Mouse (Mus musculus) hindbrain, embryonic 14.5 days (tissue): ENCODE measurements around the gene Amdhd1. TPM values are rescaled to one million over a fixed set of nuclear protein-coding genes. Genes with fewer than 3 reads are reported as not detected.
A peak's percentile ranks its signal among the peaks of the same experiment; 100 is the strongest.

Experiments used
- ATAC-seq: fragments of 200-750 bp; cut with Nextera tagmentation; 2 replicates; pipeline ENCODE4 v1.8.0; 2017; ENCODE audit warnings: moderate number of reproducible peaks, mild to moderate bottlenecking, moderate TSS enrichment, moderate library complexity; ENCODE audit not compliant: low FRiP score
- DNase-seq: peaks from one replicate; pipeline ENCODE4 v3.0.0-alpha.2; 2015; ENCODE audit warnings: low spot score
- H3K27ac ChIP-seq: fragments of 300-500 bp; sonication (generic); 2 replicates; pipeline ENCODE4 v1.5.1; 2014; ENCODE audit warnings: mild to moderate bottlenecking, moderate library complexity
- H3K27me3 ChIP-seq: fragments of 300-500 bp; sonication (generic); 2 replicates; pipeline ENCODE4 v1.6.1; 2014; ENCODE audit warnings: mild to moderate bottlenecking, low read length, mixed read lengths; ENCODE audit not compliant: control insufficient read depth, insufficient read depth
- H3K36me3 ChIP-seq: fragments of 300-500 bp; sonication (generic); replicated peaks from 2 replicates; pipeline ENCODE4 v1.6.1; 2014; ENCODE audit not compliant: control insufficient read depth, insufficient read depth
- H3K4me1 ChIP-seq: fragments of 300-500 bp; sonication (generic); replicated peaks from 2 replicates; pipeline ENCODE4 v1.6.1; 2014; ENCODE audit warnings: antibody characterized with exemption, low read length, mixed read lengths; ENCODE audit not compliant: control insufficient read depth, insufficient read depth
- H3K4me2 ChIP-seq: fragments of 300-500 bp; sonication (generic); replicated peaks from 2 replicates; pipeline ENCODE4 v1.6.1; 2014; ENCODE audit warnings: mild to moderate bottlenecking, moderate library complexity
- H3K4me3 ChIP-seq: fragments of 300-500 bp; sonication (generic); replicated peaks from 2 replicates; pipeline ENCODE4 v1.5.1; 2014; ENCODE audit warnings: mild to moderate bottlenecking, low read length
- H3K9ac ChIP-seq: fragments of 300-500 bp; sonication (generic); 2 replicates; pipeline ENCODE4 v1.6.1; 2014
- H3K9me3 ChIP-seq: fragments of 300-500 bp; sonication (generic); 2 replicates; pipeline ENCODE4 v1.6.1; 2016; ENCODE audit warnings: low read length; ENCODE audit not compliant: control insufficient read depth
- WGBS: fragments of 180-500 bp; shearing (Covaris S2); extraction: QIAGEN DNeasy Blood & Tissue Kit; methylation state at CpG from one replicate; pipeline ENCODE4 v1.1.7; 2014; 5-methylcytosine and 5-hydroxymethylcytosine counted together
- polyA plus RNA-seq: library from polyadenylated mRNA; unstranded; fragments of >200 nt; fragmentation: Nextera tagmentation; extraction: Ambion mirVana; gene quantifications from 2 replicates; pipeline ENCODE4 v1.2.1, GENCODE M21; 2014

Amdhd1 gene
- polyA plus RNA-seq: 0.08 and 0.20 TPM in 2 replicates

DNA sequence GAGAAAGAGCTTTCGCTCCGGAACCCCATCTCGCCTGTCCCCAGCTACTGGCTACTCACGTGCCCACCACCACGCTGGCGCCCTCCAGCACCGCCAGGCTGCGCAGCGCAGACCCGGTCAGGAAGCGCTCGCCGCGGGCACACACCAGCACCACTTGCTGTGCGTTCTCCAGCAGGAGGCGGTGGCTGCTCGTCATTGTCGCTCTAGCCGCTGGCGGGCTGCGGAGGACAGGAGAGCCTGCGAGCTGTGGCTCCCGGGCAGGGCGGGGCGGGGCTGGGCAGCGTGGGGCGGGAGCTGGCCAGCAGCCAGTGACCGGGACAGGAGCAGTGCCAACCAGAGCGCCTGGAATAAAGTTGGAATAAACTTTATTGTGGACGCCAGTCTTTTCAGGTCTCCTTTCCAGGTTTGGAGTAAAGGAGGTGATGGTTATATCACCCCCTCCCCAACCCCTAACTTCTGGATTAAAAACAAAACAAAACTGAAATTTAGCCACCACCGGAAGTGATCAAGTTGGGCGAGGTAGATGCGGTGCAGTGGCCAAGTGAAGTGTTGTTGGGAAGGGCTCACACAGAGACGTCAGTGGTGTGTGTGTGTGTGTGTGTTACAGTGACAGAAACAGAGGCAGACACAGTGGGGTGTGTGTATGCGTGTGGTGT is at the start of gene Amdhd1:
Gene Amdhd1, minus strand, starts transcription at position 259 of the 656 bp plus-strand sequence.
- DNase-seq (peak; percentile 65), ATAC-seq (peak; percentile 92)
- no peaks in the 10 kb centered on the region for H3K9me3 ChIP-seq
- no peak within 1 kb of the TSS for H3K27ac ChIP-seq
- peak within 1 kb of the TSS; percentile 64 for H3K4me2 ChIP-seq
- 3% methylated on average over 35 of the region's 35 CpGs for WGBS
- H3K27me3 ChIP-seq: peaks cover 5% of the 10 kb centered on the region; the same call in 1 of the 2 replicates
- peak within 1 kb of the TSS; percentile 41; the same call in 1 of the 2 replicates for H3K9ac ChIP-seq
- H3K36me3 ChIP-seq: no peaks in the 10 kb centered on the region
- H3K4me1 ChIP-seq: peaks cover 8% of the 10 kb centered on the region
- H3K4me3 ChIP-seq: peak within 1 kb of the TSS; percentile 29

DNA sequence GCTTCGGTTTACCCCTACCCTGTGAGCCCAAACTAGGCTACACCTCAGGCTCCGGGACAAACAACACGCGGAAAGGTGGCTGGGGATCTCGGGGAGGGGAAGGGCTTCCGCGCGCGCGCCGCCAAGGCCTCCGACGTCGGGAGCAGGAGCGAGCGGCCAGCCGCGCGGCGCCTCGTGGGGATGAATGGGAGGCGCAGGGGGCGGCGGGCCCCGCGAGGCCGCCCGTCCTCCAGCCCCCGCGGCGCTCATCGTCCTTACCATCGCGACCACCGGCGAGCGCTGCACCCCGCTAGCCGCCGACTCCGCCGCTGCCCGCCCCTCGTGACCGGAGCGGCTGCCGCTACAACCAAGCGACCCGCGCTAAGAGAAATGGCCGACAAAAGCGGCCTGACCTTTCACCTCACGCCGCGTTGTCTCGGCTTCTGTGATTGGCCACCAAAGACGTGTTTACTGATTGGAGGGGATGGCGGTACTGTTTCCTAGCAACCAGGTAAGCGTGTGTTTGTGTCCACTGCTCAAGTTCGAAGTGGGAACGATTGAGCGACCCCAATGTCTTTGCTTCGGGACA is 49.5 kb upstream of the Amdhd1 start, which contains the start of gene Snrpf:
Gene Snrpf, minus strand, starts transcription at position 426 of the 568 bp plus-strand sequence.
- ATAC-seq (peak; percentile 87), DNase-seq (peak; percentile 98)
- H3K27ac ChIP-seq: peak within 1 kb of the TSS; percentile 80
- peak within 1 kb of the TSS; percentile 92 for H3K4me2 ChIP-seq
- H3K4me3 ChIP-seq: peak within 1 kb of the TSS; percentile 81
- peaks cover 11% of the 10 kb centered on the region for H3K4me1 ChIP-seq
- H3K27me3 ChIP-seq: no peaks in the 10 kb centered on the region
- peaks cover 30% of the 10 kb centered on the region for H3K36me3 ChIP-seq
- under 1% methylated on average over 63 of the region's 63 CpGs for WGBS
- peak within 1 kb of the TSS; percentile 80 for H3K9ac ChIP-seq
- H3K9me3 ChIP-seq: no peaks in the 10 kb centered on the region

DNA sequence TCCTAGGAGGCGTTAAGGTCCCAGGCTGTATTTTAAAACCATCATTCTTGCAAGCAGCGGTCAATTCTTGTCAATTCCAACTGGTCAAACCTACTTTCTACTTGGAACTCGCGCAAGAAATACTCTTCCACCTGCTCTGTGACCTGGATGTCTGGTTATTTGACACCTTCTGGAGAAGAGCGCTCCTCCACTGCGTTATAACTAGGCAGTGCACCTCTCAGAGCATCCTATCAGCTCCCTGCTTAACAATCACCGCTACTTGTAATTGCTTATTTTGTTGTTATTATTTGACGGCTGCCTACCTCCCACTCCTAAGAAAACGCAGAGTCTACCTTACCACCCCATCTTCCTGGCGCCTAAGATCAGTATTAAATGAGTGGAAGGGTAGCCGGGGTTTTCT is 49.0 kb upstream of the Amdhd1 start:
- no peaks in the 10 kb centered on the region for H3K9me3 ChIP-seq
- peak overlapping the region; percentile 81 for H3K4me3 ChIP-seq
- H3K36me3 ChIP-seq: peaks cover 32% of the 10 kb centered on the region
- H3K27ac ChIP-seq: peak overlapping the region; percentile 80
- H3K9ac ChIP-seq: peak overlapping the region; percentile 80
- H3K4me2 ChIP-seq: peak overlapping the region; percentile 92
- WGBS: 1% methylated on average over 11 of the region's 11 CpGs
- ATAC-seq: 0 out of 2 replicates have a peak, but pooled peaks have one; percentile 3
- peak; percentile 28 for DNase-seq
- no peaks in the 10 kb centered on the region for H3K27me3 ChIP-seq
- peaks cover 11% of the 10 kb centered on the region for H3K4me1 ChIP-seq

- ATAC-seq (no peak; the same call in 1 of the 2 replicates), DNase-seq (peak; percentile 77)
- Histone ChIP-seq H3K4me1 (no peaks in the 10 kb centered on the region), H3K4me2 (no peak overlapping the region), H3K36me3 (peaks cover 14% of the 10 kb centered on the region), H3K4me3 (no peak overlapping the region), H3K9ac (no peak overlapping the region), H3K27ac (no peak overlapping the region), H3K9me3 (no peaks in the 10 kb centered on the region), H3K27me3 (no peaks in the 10 kb centered on the region)
- WGBS: 66% methylated on average over 13 of the region's 13 CpGs
Measured at GRCm38 (mm10) chr10:93577271-93577886, 37.5 kb upstream of the Amdhd1 start.

DNA sequence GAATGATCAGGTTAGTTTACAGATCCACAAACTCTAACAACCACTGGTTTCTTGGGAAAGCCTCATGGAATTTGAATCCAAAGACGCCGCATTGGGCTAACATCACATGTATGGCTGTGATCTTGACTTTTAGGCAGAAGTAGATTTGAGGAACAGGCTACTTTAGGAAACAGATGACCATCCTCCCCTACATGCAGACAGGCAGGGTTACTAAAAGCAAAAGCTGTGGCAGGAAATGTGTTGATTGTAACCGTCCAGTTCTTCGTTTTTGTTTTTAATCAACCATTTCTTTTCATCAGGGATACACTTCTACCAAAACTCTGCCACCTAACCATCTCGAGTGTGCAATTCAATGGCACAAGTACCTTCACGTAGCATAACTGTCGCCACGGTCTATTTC is 36.1 kb upstream of the Amdhd1 start:
- no peaks in the 10 kb centered on the region for H3K27me3 ChIP-seq
- DNase-seq (no peak), ATAC-seq (no peak)
- peaks cover 2% of the 10 kb centered on the region; the same call in 1 of the 2 replicates for H3K36me3 ChIP-seq
- no peak overlapping the region for H3K4me3 ChIP-seq
- no peaks in the 10 kb centered on the region for H3K4me1 ChIP-seq
- H3K9ac ChIP-seq: no peak overlapping the region
- no peak overlapping the region for H3K27ac ChIP-seq
- no peak overlapping the region for H3K4me2 ChIP-seq
- H3K9me3 ChIP-seq: no peaks in the 10 kb centered on the region
- WGBS: 91% methylated on average over 8 of the region's 8 CpGs

GRCm38 (mm10) chr10:93574966-93575365 is 35.1 kb upstream of the Amdhd1 start:
- WGBS: 69% methylated on average over 4 of the region's 4 CpGs
- no peaks in the 10 kb centered on the region for H3K27me3 ChIP-seq
- DNase-seq (no peak), ATAC-seq (no peak)
- no peak overlapping the region for H3K27ac ChIP-seq
- no peak overlapping the region for H3K4me3 ChIP-seq
- H3K36me3 ChIP-seq: no peaks in the 10 kb centered on the region
- no peaks in the 10 kb centered on the region for H3K9me3 ChIP-seq
- no peak overlapping the region for H3K4me2 ChIP-seq
- no peaks in the 10 kb centered on the region for H3K4me1 ChIP-seq
- H3K9ac ChIP-seq: no peak overlapping the region

DNA sequence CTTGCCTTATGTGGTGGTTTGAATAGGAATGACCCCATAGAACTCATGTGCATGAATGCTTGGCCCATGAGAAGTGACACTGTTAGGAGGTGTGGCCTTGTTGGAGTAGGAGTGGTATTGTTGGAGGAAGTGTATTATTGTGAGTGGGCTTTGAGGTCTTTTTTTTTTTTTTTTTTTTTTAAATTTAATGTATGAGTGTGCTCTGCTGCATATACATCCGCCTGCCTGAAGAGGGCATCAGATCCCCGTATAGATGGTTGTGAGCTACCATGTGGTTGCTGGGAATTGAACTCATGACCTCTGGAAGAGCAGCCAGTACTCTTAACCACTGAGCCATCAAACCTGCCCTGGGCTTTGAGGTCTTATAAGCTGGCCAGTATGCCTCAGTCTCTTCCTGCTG is 32.4 kb upstream of the Amdhd1 start:
- Histone ChIP-seq H3K4me3 (no peak overlapping the region), H3K9ac (no peak overlapping the region), H3K4me1 (no peaks in the 10 kb centered on the region), H3K36me3 (no peaks in the 10 kb centered on the region), H3K27ac (no peak overlapping the region), H3K27me3 (no peaks in the 10 kb centered on the region), H3K4me2 (no peak overlapping the region), H3K9me3 (no peaks in the 10 kb centered on the region)
- DNase-seq (no peak), ATAC-seq (no peak)
- 64% methylated on average over 2 of the region's 2 CpGs for WGBS

- H3K4me2 ChIP-seq: no peak overlapping the region
- no peak overlapping the region for H3K4me3 ChIP-seq
- H3K36me3 ChIP-seq: no peaks in the 10 kb centered on the region
- no peaks in the 10 kb centered on the region for H3K4me1 ChIP-seq
- no peak overlapping the region for H3K9ac ChIP-seq
- WGBS: 88% methylated on average over 6 of the region's 6 CpGs
- H3K27me3 ChIP-seq: no peaks in the 10 kb centered on the region
- ATAC-seq: no peak
- DNase-seq: no peak
- H3K9me3 ChIP-seq: no peaks in the 10 kb centered on the region
- H3K27ac ChIP-seq: no peak overlapping the region
Measured at GRCm38 (mm10) chr10:93568671-93569070, 28.8 kb upstream of the Amdhd1 start.

GRCm38 (mm10) chr10:93567841-93568566 is 28.2 kb upstream of the Amdhd1 start:
- 94% methylated on average over 11 of the region's 11 CpGs for WGBS
- DNase-seq (no peak), ATAC-seq (no peak)
- Histone ChIP-seq H3K27ac (no peak overlapping the region), H3K4me2 (no peak overlapping the region), H3K36me3 (no peaks in the 10 kb centered on the region), H3K4me3 (no peak overlapping the region), H3K27me3 (no peaks in the 10 kb centered on the region), H3K4me1 (no peaks in the 10 kb centered on the region), H3K9me3 (no peaks in the 10 kb centered on the region), H3K9ac (no peak overlapping the region)
